Mouse (Mus musculus) kidney, embryonic 15.5 days (tissue): ENCODE data around the gene Ndufaf5. TPM values are rescaled to one million over a fixed set of nuclear protein-coding genes. Genes with fewer than 3 reads are reported as not detected.
A peak's percentile ranks its signal among the peaks of the same experiment; 100 is the strongest.

Experiments
- ATAC-seq: fragments of 200-750 bp; cut with Nextera tagmentation; replicated peaks from 2 replicates; pipeline ENCODE4 v1.8.0; 2017; ENCODE audit warnings: moderate TSS enrichment; ENCODE audit not compliant: low FRiP score
- H3K27ac ChIP-seq: fragments of 300-500 bp; sonication (generic); 2 replicates; pipeline ENCODE4 v1.5.1; 2015; ENCODE audit warnings: mild to moderate bottlenecking, inconsistent platforms
- H3K27me3 ChIP-seq: fragments of 300-500 bp; sonication (generic); 2 replicates; pipeline ENCODE4 v1.6.1; 2015; ENCODE audit warnings: inconsistent platforms
- H3K36me3 ChIP-seq: fragments of 300-500 bp; sonication (generic); 2 replicates; pipeline ENCODE4 v1.6.1; 2015; ENCODE audit warnings: inconsistent platforms
- H3K4me1 ChIP-seq: fragments of 300-500 bp; sonication (generic); 2 replicates; pipeline ENCODE4 v1.6.1; 2015; ENCODE audit warnings: inconsistent platforms
- H3K4me2 ChIP-seq: fragments of 300-500 bp; sonication (generic); 2 replicates; pipeline ENCODE4 v1.6.1; 2015; ENCODE audit warnings: moderate library complexity, mild to moderate bottlenecking, inconsistent platforms
- H3K4me3 ChIP-seq: fragments of 300-500 bp; sonication (generic); replicated peaks from 2 replicates; pipeline ENCODE4 v1.5.1; 2015; ENCODE audit warnings: mild to moderate bottlenecking, inconsistent platforms
- H3K9ac ChIP-seq: fragments of 300-500 bp; sonication (generic); 2 replicates; pipeline ENCODE4 v1.6.1; 2015; ENCODE audit warnings: mild to moderate bottlenecking, inconsistent platforms
- H3K9me3 ChIP-seq: fragments of 300-500 bp; sonication (generic); replicated peaks from 2 replicates; pipeline ENCODE4 v1.6.1; 2016; ENCODE audit warnings: inconsistent platforms
- WGBS: fragments of 180-500 bp; shearing (Covaris S2); methylation state at CpG from one replicate; pipeline ENCODE4 v1.1.7; 2015; ENCODE audit warnings: mixed read lengths; 5-methylcytosine and 5-hydroxymethylcytosine counted together
- polyA plus RNA-seq: library from polyadenylated mRNA; unstranded; fragments of >200 nt; fragmentation: Nextera tagmentation; extraction: Ambion mirVana; gene quantifications from 2 replicates; pipeline ENCODE4 v1.2.1, GENCODE M21; 2015

Ndufaf5 gene
- polyA plus RNA-seq, 1 experiment from 2014 or later: 25.5 TPM

GRCm38 (mm10) chr2:140214519-140215027 lies 44.1 kb downstream of the Ndufaf5 start:
- no peak for ATAC-seq
- H3K4me3 ChIP-seq: no peak overlapping the region
- no peaks in the 10 kb centered on the region for H3K27me3 ChIP-seq
- H3K27ac ChIP-seq: no peak overlapping the region
- no peaks in the 10 kb centered on the region for H3K9me3 ChIP-seq
- WGBS: 89% methylated on average over 4 of the region's 4 CpGs
- H3K9ac ChIP-seq: no peak overlapping the region
- H3K4me1 ChIP-seq: no peaks in the 10 kb centered on the region
- H3K36me3 ChIP-seq: no peaks in the 10 kb centered on the region
- H3K4me2 ChIP-seq: no peak overlapping the region

- no peak overlapping the region for H3K4me3 ChIP-seq
- no peak for ATAC-seq
- no peaks in the 10 kb centered on the region for H3K4me1 ChIP-seq
- WGBS: 57% methylated on average over 2 of the region's 2 CpGs
- H3K27ac ChIP-seq: no peak overlapping the region
- H3K4me2 ChIP-seq: no peak overlapping the region
- H3K27me3 ChIP-seq: no peaks in the 10 kb centered on the region
- no peak overlapping the region for H3K9ac ChIP-seq
- H3K36me3 ChIP-seq: no peaks in the 10 kb centered on the region
- no peaks in the 10 kb centered on the region for H3K9me3 ChIP-seq
Measured at GRCm38 (mm10) chr2:140215415-140215814, 45.0 kb downstream of the Ndufaf5 start.

DNA sequence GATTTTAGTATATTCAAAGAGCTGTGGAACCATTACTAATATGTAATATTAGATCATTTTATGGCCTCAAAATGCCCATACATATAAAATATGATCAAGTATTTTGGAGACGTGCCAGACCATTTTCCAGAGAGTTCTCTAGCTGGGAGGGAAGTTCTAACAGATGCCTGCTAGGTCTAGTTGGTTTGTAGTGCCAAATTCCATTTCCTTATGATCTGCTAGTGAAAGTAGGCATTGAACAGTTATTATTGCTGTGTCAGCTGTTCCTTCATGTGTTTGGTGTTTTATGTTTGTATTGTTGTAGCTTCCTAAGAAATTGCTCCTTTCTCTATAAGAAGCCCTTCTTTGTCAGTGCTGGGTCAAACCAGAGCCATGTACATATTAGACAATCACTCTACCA lies 45.5 kb downstream of the Ndufaf5 start:
- H3K36me3 ChIP-seq: no peaks in the 10 kb centered on the region
- H3K9me3 ChIP-seq: no peaks in the 10 kb centered on the region
- no peak for ATAC-seq
- H3K9ac ChIP-seq: no peak overlapping the region
- H3K4me1 ChIP-seq: no peaks in the 10 kb centered on the region
- no peaks in the 10 kb centered on the region for H3K27me3 ChIP-seq
- H3K4me3 ChIP-seq: no peak overlapping the region
- no peak overlapping the region for H3K4me2 ChIP-seq
- WGBS: 73% methylated on average over 1 of the region's 1 CpGs
- no peak overlapping the region for H3K27ac ChIP-seq

GRCm38 (mm10) chr2:140220325-140220724 lies 49.9 kb downstream of the Ndufaf5 start:
- ATAC-seq: no peak
- Histone ChIP-seq H3K36me3 (no peaks in the 10 kb centered on the region), H3K4me3 (no peak overlapping the region), H3K27me3 (no peaks in the 10 kb centered on the region), H3K4me1 (no peaks in the 10 kb centered on the region), H3K9me3 (no peaks in the 10 kb centered on the region), H3K27ac (no peak overlapping the region), H3K9ac (no peak overlapping the region), H3K4me2 (no peak overlapping the region)
- 71% methylated on average over 8 of the region's 8 CpGs for WGBS

- Histone ChIP-seq H3K9me3 (no peaks in the 10 kb centered on the region), H3K4me3 (no peak overlapping the region), H3K36me3 (no peaks in the 10 kb centered on the region), H3K27me3 (no peaks in the 10 kb centered on the region), H3K4me1 (no peaks in the 10 kb centered on the region), H3K27ac (no peak overlapping the region), H3K9ac (no peak overlapping the region), H3K4me2 (no peak overlapping the region)
- WGBS: 58% methylated on average over 1 of the region's 1 CpGs
- ATAC-seq: no peak
Measured at GRCm38 (mm10) chr2:140230295-140230694, 59.8 kb downstream of the Ndufaf5 start.

GRCm38 (mm10) chr2:140237245-140237644 lies 66.8 kb downstream of the Ndufaf5 start:
- no peak; the same call in 1 of the 2 replicates for ATAC-seq
- Histone ChIP-seq H3K4me1 (no peaks in the 10 kb centered on the region), H3K9me3 (no peaks in the 10 kb centered on the region), H3K4me2 (0 out of 2 replicates have a peak overlapping the region, but pooled peaks have one; percentile 10), H3K9ac (no peak overlapping the region), H3K36me3 (no peaks in the 10 kb centered on the region), H3K27ac (no peak overlapping the region), H3K4me3 (no peak overlapping the region), H3K27me3 (no peaks in the 10 kb centered on the region)
- WGBS: 49% methylated on average over 6 of the region's 6 CpGs

- H3K27ac ChIP-seq: no peak overlapping the region
- WGBS: 74% methylated on average over 5 of the region's 5 CpGs
- no peak for ATAC-seq
- H3K9ac ChIP-seq: no peak overlapping the region
- no peaks in the 10 kb centered on the region for H3K36me3 ChIP-seq
- H3K27me3 ChIP-seq: no peaks in the 10 kb centered on the region
- no peaks in the 10 kb centered on the region for H3K9me3 ChIP-seq
- H3K4me2 ChIP-seq: no peak overlapping the region
- no peak overlapping the region for H3K4me3 ChIP-seq
- H3K4me1 ChIP-seq: no peaks in the 10 kb centered on the region
Measured at GRCm38 (mm10) chr2:140242398-140242797, 71.9 kb downstream of the Ndufaf5 start.

DNA sequence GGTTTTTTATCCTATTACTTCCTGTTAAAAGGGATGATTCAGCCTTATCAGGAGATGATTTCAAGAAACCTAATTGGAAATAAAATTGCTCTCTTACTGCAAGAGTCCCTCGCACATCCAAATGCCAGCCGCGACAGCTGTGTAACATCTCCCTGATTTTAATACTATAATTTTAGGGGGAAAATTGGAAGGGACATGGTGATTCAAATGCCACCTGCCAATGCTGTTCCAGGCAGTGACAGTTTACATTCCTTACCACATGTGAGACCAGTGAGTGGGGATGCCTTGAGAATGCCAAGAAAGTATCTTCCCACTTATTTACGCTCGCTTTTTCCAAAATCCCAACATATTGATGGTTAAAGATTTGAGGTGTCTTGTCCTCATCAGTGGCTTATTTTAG lies 72.7 kb downstream of the Ndufaf5 start:
- Histone ChIP-seq H3K4me2 (no peak overlapping the region), H3K4me1 (no peaks in the 10 kb centered on the region), H3K9me3 (no peaks in the 10 kb centered on the region), H3K4me3 (no peak overlapping the region), H3K27me3 (no peaks in the 10 kb centered on the region), H3K36me3 (no peaks in the 10 kb centered on the region), H3K9ac (no peak overlapping the region), H3K27ac (no peak overlapping the region)
- ATAC-seq: no peak
- WGBS: 99% methylated on average over 5 of the region's 5 CpGs

Other genes starting within 250 kb of the Ndufaf5 start
- gene Tasp1, start 103.8 kb upstream of the Ndufaf5 start, polyA plus RNA-seq: 21.6 and 22.0 TPM in 2 replicates
- not detected in 2 replicates for gene Gm17374, start 18.6 kb upstream of the Ndufaf5 start, polyA plus RNA-seq
- gene Esf1, start 85 bp upstream of the Ndufaf5 start, polyA plus RNA-seq: 29.0 and 31.7 TPM in 2 replicates
- not detected in 2 replicates for gene Sel1l2, start 219.1 kb downstream of the Ndufaf5 start, polyA plus RNA-seq
- 31.7 and 34.8 TPM in 2 replicates for gene Macrod2, start 224.7 kb downstream of the Ndufaf5 start, polyA plus RNA-seq